Mouse (Mus musculus): Measurements from ENCODE around the gene Asb4. TPM values are rescaled to one million over a fixed set of nuclear protein-coding genes. Genes with fewer than 3 reads are reported as not detected.
A peak's percentile ranks its signal among the peaks of the same experiment; 100 is the strongest.

Asb4 gene
- polyA plus RNA-seq, 1 experiment from 2014 or later = 17.9 TPM

GRCm38 (mm10) chr6:5447013-5447412 is 63.8 kb downstream of the Asb4 start:
- Histone ChIP-seq H3K9ac (ENCODE audit: low read depth, low read length) (no peak overlapping the region), H3K4me2 (ENCODE audit: low read length) (no peak overlapping the region), H3K36me3 (ENCODE audit: control insufficient read depth, insufficient read depth, low read length) (no peaks in the 10 kb centered on the region), H3K27ac (ENCODE audit: low read length) (no peak overlapping the region), H3K9me3 (replicated peaks; ENCODE audit: control insufficient read depth, low read length, poor library complexity, severe bottlenecking) (no peaks in the 10 kb centered on the region), H3K4me1 (ENCODE audit: control insufficient read depth, insufficient read depth, low read length) (no peaks in the 10 kb centered on the region), H3K4me3 (ENCODE audit: low read depth, low read length) (no peak overlapping the region), H3K27me3 (ENCODE audit: control insufficient read depth, insufficient read depth, low read depth, low read length) (no peaks in the 10 kb centered on the region)
- 73% methylated on average over 4 of the region's 4 CpGs for WGBS
- no peak for ATAC-seq

GRCm38 (mm10) chr6:5447546-5447945 is 64.4 kb downstream of the Asb4 start:
- ATAC-seq = peak; percentile 58; the same call in 1 of the 2 replicates
- H3K4me2 ChIP-seq (ENCODE audit: low read length) = no peak overlapping the region
- no peaks in the 10 kb centered on the region for H3K27me3 ChIP-seq (ENCODE audit: control insufficient read depth, insufficient read depth, low read depth, low read length)
- no peak overlapping the region for H3K9ac ChIP-seq (ENCODE audit: low read depth, low read length)
- no peaks in the 10 kb centered on the region for H3K4me1 ChIP-seq (ENCODE audit: control insufficient read depth, insufficient read depth, low read length)
- no peaks in the 10 kb centered on the region for H3K9me3 ChIP-seq (replicated peaks; ENCODE audit: control insufficient read depth, low read length, poor library complexity, severe bottlenecking)
- WGBS = 16% methylated on average over 6 of the region's 6 CpGs
- H3K4me3 ChIP-seq (ENCODE audit: low read depth, low read length) = no peak overlapping the region
- no peak overlapping the region for H3K27ac ChIP-seq (ENCODE audit: low read length)
- no peaks in the 10 kb centered on the region for H3K36me3 ChIP-seq (ENCODE audit: control insufficient read depth, insufficient read depth, low read length)

GRCm38 (mm10) chr6:5448396-5448795 is 65.2 kb downstream of the Asb4 start:
- Histone ChIP-seq H3K9ac (ENCODE audit: low read depth, low read length) (no peak overlapping the region), H3K36me3 (ENCODE audit: control insufficient read depth, insufficient read depth, low read length) (no peaks in the 10 kb centered on the region), H3K27me3 (ENCODE audit: control insufficient read depth, insufficient read depth, low read depth, low read length) (no peaks in the 10 kb centered on the region), H3K27ac (ENCODE audit: low read length) (no peak overlapping the region), H3K4me2 (ENCODE audit: low read length) (no peak overlapping the region), H3K4me1 (ENCODE audit: control insufficient read depth, insufficient read depth, low read length) (no peaks in the 10 kb centered on the region), H3K9me3 (replicated peaks; ENCODE audit: control insufficient read depth, low read length, poor library complexity, severe bottlenecking) (no peaks in the 10 kb centered on the region), H3K4me3 (ENCODE audit: low read depth, low read length) (no peak overlapping the region)
- no peak for ATAC-seq
- 42% methylated on average over 4 of the region's 4 CpGs for WGBS

GRCm38 (mm10) chr6:5449878-5450277 is 66.7 kb downstream of the Asb4 start:
- no peak overlapping the region for H3K9ac ChIP-seq (ENCODE audit: low read depth, low read length)
- H3K9me3 ChIP-seq (replicated peaks; ENCODE audit: control insufficient read depth, low read length, poor library complexity, severe bottlenecking) = no peaks in the 10 kb centered on the region
- no peaks in the 10 kb centered on the region for H3K27me3 ChIP-seq (ENCODE audit: control insufficient read depth, insufficient read depth, low read depth, low read length)
- H3K36me3 ChIP-seq (ENCODE audit: control insufficient read depth, insufficient read depth, low read length) = no peaks in the 10 kb centered on the region
- 96% methylated on average over 5 of the region's 5 CpGs for WGBS
- H3K4me1 ChIP-seq (ENCODE audit: control insufficient read depth, insufficient read depth, low read length) = no peaks in the 10 kb centered on the region
- ATAC-seq = no peak
- H3K27ac ChIP-seq (ENCODE audit: low read length) = no peak overlapping the region
- no peak overlapping the region for H3K4me2 ChIP-seq (ENCODE audit: low read length)
- H3K4me3 ChIP-seq (ENCODE audit: low read depth, low read length) = no peak overlapping the region

- no peak overlapping the region for H3K4me3 ChIP-seq (ENCODE audit: low read depth, low read length)
- no peaks in the 10 kb centered on the region for H3K4me1 ChIP-seq (ENCODE audit: control insufficient read depth, insufficient read depth, low read length)
- ATAC-seq = no peak
- no peaks in the 10 kb centered on the region for H3K9me3 ChIP-seq (replicated peaks; ENCODE audit: control insufficient read depth, low read length, poor library complexity, severe bottlenecking)
- no peaks in the 10 kb centered on the region for H3K36me3 ChIP-seq (ENCODE audit: control insufficient read depth, insufficient read depth, low read length)
- H3K27ac ChIP-seq (ENCODE audit: low read length) = no peak overlapping the region
- no peaks in the 10 kb centered on the region for H3K27me3 ChIP-seq (ENCODE audit: control insufficient read depth, insufficient read depth, low read depth, low read length)
- 82% methylated on average over 3 of the region's 3 CpGs for WGBS
- H3K4me2 ChIP-seq (ENCODE audit: low read length) = no peak overlapping the region
- H3K9ac ChIP-seq (ENCODE audit: low read depth, low read length) = no peak overlapping the region
Observed at GRCm38 (mm10) chr6:5455836-5456235, 72.7 kb downstream of the Asb4 start.

- WGBS = 55% methylated on average over 10 of the region's 10 CpGs
- Histone ChIP-seq H3K27me3 (ENCODE audit: control insufficient read depth, insufficient read depth, low read depth, low read length) (no peaks in the 10 kb centered on the region), H3K36me3 (ENCODE audit: control insufficient read depth, insufficient read depth, low read length) (no peaks in the 10 kb centered on the region), H3K4me1 (ENCODE audit: control insufficient read depth, insufficient read depth, low read length) (no peaks in the 10 kb centered on the region), H3K9me3 (replicated peaks; ENCODE audit: control insufficient read depth, low read length, poor library complexity, severe bottlenecking) (no peaks in the 10 kb centered on the region), H3K9ac (ENCODE audit: low read depth, low read length) (no peak overlapping the region), H3K4me3 (ENCODE audit: low read depth, low read length) (no peak overlapping the region), H3K4me2 (ENCODE audit: low read length) (no peak overlapping the region), H3K27ac (ENCODE audit: low read length) (no peak overlapping the region)
- ATAC-seq = peak; percentile 82
Observed at GRCm38 (mm10) chr6:5470480-5471318, 87.5 kb downstream of the Asb4 start.

GRCm38 (mm10) chr6:5472692-5473091 is 89.5 kb downstream of the Asb4 start:
- WGBS = 91% methylated on average over 2 of the region's 2 CpGs
- Histone ChIP-seq H3K9ac (ENCODE audit: low read depth, low read length) (no peak overlapping the region), H3K27ac (ENCODE audit: low read length) (no peak overlapping the region), H3K27me3 (ENCODE audit: control insufficient read depth, insufficient read depth, low read depth, low read length) (no peaks in the 10 kb centered on the region), H3K9me3 (replicated peaks; ENCODE audit: control insufficient read depth, low read length, poor library complexity, severe bottlenecking) (no peaks in the 10 kb centered on the region), H3K36me3 (ENCODE audit: control insufficient read depth, insufficient read depth, low read length) (no peaks in the 10 kb centered on the region), H3K4me1 (ENCODE audit: control insufficient read depth, insufficient read depth, low read length) (no peaks in the 10 kb centered on the region), H3K4me2 (ENCODE audit: low read length) (no peak overlapping the region), H3K4me3 (ENCODE audit: low read depth, low read length) (no peak overlapping the region)
- ATAC-seq = no peak

- Histone ChIP-seq H3K4me3 (ENCODE audit: low read depth, low read length) (no peak overlapping the region), H3K9me3 (replicated peaks; ENCODE audit: control insufficient read depth, low read length, poor library complexity, severe bottlenecking) (no peaks in the 10 kb centered on the region), H3K27ac (ENCODE audit: low read length) (no peak overlapping the region), H3K4me1 (ENCODE audit: control insufficient read depth, insufficient read depth, low read length) (no peaks in the 10 kb centered on the region), H3K9ac (ENCODE audit: low read depth, low read length) (no peak overlapping the region), H3K36me3 (ENCODE audit: control insufficient read depth, insufficient read depth, low read length) (no peaks in the 10 kb centered on the region), H3K27me3 (ENCODE audit: control insufficient read depth, insufficient read depth, low read depth, low read length) (no peaks in the 10 kb centered on the region), H3K4me2 (ENCODE audit: low read length) (no peak overlapping the region)
- WGBS = 66% methylated on average over 1 of the region's 1 CpGs
- no peak for ATAC-seq
Observed at GRCm38 (mm10) chr6:5474021-5474420, 90.8 kb downstream of the Asb4 start.

GRCm38 (mm10) chr6:5481066-5481465 is 97.9 kb downstream of the Asb4 start:
- Histone ChIP-seq H3K4me3 (ENCODE audit: low read depth, low read length) (no peak overlapping the region), H3K36me3 (ENCODE audit: control insufficient read depth, insufficient read depth, low read length) (no peaks in the 10 kb centered on the region), H3K9ac (ENCODE audit: low read depth, low read length) (no peak overlapping the region), H3K27ac (ENCODE audit: low read length) (no peak overlapping the region), H3K27me3 (ENCODE audit: control insufficient read depth, insufficient read depth, low read depth, low read length) (no peaks in the 10 kb centered on the region), H3K4me2 (ENCODE audit: low read length) (no peak overlapping the region), H3K9me3 (replicated peaks; ENCODE audit: control insufficient read depth, low read length, poor library complexity, severe bottlenecking) (no peaks in the 10 kb centered on the region), H3K4me1 (ENCODE audit: control insufficient read depth, insufficient read depth, low read length) (no peaks in the 10 kb centered on the region)
- ATAC-seq = no peak
- 91% methylated on average over 2 of the region's 2 CpGs for WGBS
